ENCODE assay signal across 29 mouse cellular contexts in genomic region chr12:21375376-21376157, GRCm38 (mm10). TPM values are rescaled to one million over a fixed set of nuclear protein-coding genes. Genes with fewer than 3 reads are reported as not detected.
DNase-seq lines count a peak whose midpoint lies in the region; ATAC-seq and TF ChIP-seq lines count a peak whose summit lies in the region.
"Had no signal": no experiment of that assay in that cellular context is flagged by ENCODE, and none has a peak within 500 bp of the region (broad histone marks: within the 10 kb centered on the region; RNA-seq: fewer than 3 reads in every experiment).

No protein-coding gene starts in this region.

- peaks cover 66% of the 10 kb centered on the region for H3K4me1 ChIP-seq in liver, embryonic 12.5 days
- peaks cover 20% of the 10 kb centered on the region for H3K4me1 ChIP-seq in liver, postnatal 0 days (ENCODE audit: insufficient read depth)
- H3K4me1 ChIP-seq: heart, embryonic 10.5 days; intestine, embryonic 15.5 days had no signal

- H3K27ac ChIP-seq in liver, embryonic 12.5 days, result peak overlapping the region; percentile 52
- H3K27ac ChIP-seq in liver, postnatal 0 days (ENCODE audit: low read depth), result no peak overlapping the region
- H3K27ac ChIP-seq: embryonic facial prominence, embryonic 13.5 days; heart, embryonic 10.5 days; heart, embryonic 15.5 days; hindbrain, embryonic 12.5 days; hindbrain, postnatal 0 days; intestine, embryonic 15.5 days; neural tube, embryonic 12.5 days had no signal

- TF ChIP-seq CTCF in liver, postnatal 0 days (IDR thresholded peaks at IDR 0.05; ENCODE audit: low read depth), result no peak

- peak; percentile 19 for DNase-seq in cerebellum, adult 9-11 months
- peak; percentile 39 for DNase-seq in A20 (ENCODE audit: low read depth, low spot score)
- no peak for DNase-seq in liver, postnatal 0 days
- no peak for DNase-seq in frontal cortex, postnatal 14 days (ENCODE audit: low spot score in 2 of 2)
- DNase-seq: adrenal gland, postnatal 14 days; B cell, adult 2 months; gastrocnemius, postnatal 10 days; kidney, adult 2 months; kidney, postnatal 4 days; layer of hippocampus, postnatal 36 days; left cerebral cortex, postnatal 4 days; lung, embryonic 14.5 days; midbrain, embryonic 14.5 days; right cerebral cortex, adult 18-20 months; spleen, adult 18-20 months; thymus, postnatal 14 days had no signal

- no peak overlapping the region; the same call in 1 of the 2 replicates for H3K4me2 ChIP-seq in liver, embryonic 12.5 days
- H3K4me2 ChIP-seq in liver, postnatal 0 days (ENCODE audit: low read depth, low read length), result no peak overlapping the region
- H3K4me2 ChIP-seq: embryonic facial prominence, embryonic 13.5 days; heart, embryonic 15.5 days; hindbrain, embryonic 12.5 days; intestine, embryonic 15.5 days; lung, embryonic 14.5 days; neural tube, embryonic 12.5 days had no signal

- H3K4me3 ChIP-seq in liver, embryonic 12.5 days, result no peak overlapping the region
- no peak overlapping the region for H3K4me3 ChIP-seq in liver, postnatal 0 days (ENCODE audit: low read depth, low read length)
- H3K4me3 ChIP-seq: embryonic facial prominence, embryonic 13.5 days; heart, embryonic 10.5 days; heart, embryonic 15.5 days; hindbrain, embryonic 12.5 days; intestine, embryonic 15.5 days; myocyte; neural tube, embryonic 12.5 days had no signal

- no peak overlapping the region for H3K9ac ChIP-seq in liver, embryonic 12.5 days
- H3K9ac ChIP-seq in liver, postnatal 0 days (replicated peaks), result no peak overlapping the region
- H3K9ac ChIP-seq: embryonic facial prominence, embryonic 13.5 days; heart, embryonic 15.5 days; hindbrain, embryonic 12.5 days; intestine, embryonic 15.5 days; lung, embryonic 14.5 days; neural tube, embryonic 12.5 days had no signal

- H3K36me3 ChIP-seq in liver, embryonic 12.5 days, result no peaks in the 10 kb centered on the region
- H3K36me3 ChIP-seq in liver, postnatal 0 days (replicated peaks; ENCODE audit: insufficient read depth, low read length), result no peaks in the 10 kb centered on the region
- H3K36me3 ChIP-seq: embryonic facial prominence, embryonic 13.5 days; G1E; heart, embryonic 10.5 days; heart, embryonic 15.5 days; hindbrain, embryonic 12.5 days; intestine, embryonic 15.5 days; neural tube, embryonic 12.5 days had no signal

- TF ChIP-seq EP300 in liver, postnatal 0 days (IDR thresholded peaks at IDR 0.05; ENCODE audit: low read depth), result peak; percentile 88

- 42% methylated on average over 3 of the region's 3 CpGs for WGBS in liver, embryonic 12.5 days (ENCODE audit: insufficient replicate concordance)
- WGBS in liver, postnatal 0 days (ENCODE audit: insufficient replicate concordance), result 52% methylated on average over 3 of the region's 3 CpGs

- no peaks in the 10 kb centered on the region for H3K27me3 ChIP-seq in liver, embryonic 12.5 days (replicated peaks)
- H3K27me3 ChIP-seq in liver, postnatal 0 days (ENCODE audit: insufficient read depth, low read length), result no peaks in the 10 kb centered on the region
- H3K27me3 ChIP-seq: embryonic facial prominence, embryonic 13.5 days; heart, embryonic 15.5 days; hindbrain, embryonic 12.5 days; intestine, embryonic 15.5 days; neural tube, embryonic 12.5 days had no signal

- H3K9me3 ChIP-seq in liver, embryonic 12.5 days (replicated peaks), result no peaks in the 10 kb centered on the region
- H3K9me3 ChIP-seq in liver, postnatal 0 days (ENCODE audit: low read length), result no peaks in the 10 kb centered on the region
- H3K9me3 ChIP-seq: embryonic facial prominence, embryonic 13.5 days; G1E; heart, embryonic 10.5 days; heart, embryonic 15.5 days; hindbrain, embryonic 12.5 days; intestine, embryonic 15.5 days; neural tube, embryonic 12.5 days had no signal

- ATAC-seq in cerebellum, adult (ENCODE audit: insufficient number of reproducible peaks, low FRiP score, low TSS enrichment), result no peak
- no peak for ATAC-seq in liver, embryonic 12.5 days
- ATAC-seq in liver, postnatal 0 days, result no peak
- ATAC-seq in monocyte, adult 5-6 weeks (replicated peaks; ENCODE audit: insufficient number of reproducible peaks, low FRiP score, low TSS enrichment, poor library complexity, severe bottlenecking), result no peak
- ATAC-seq: forebrain, embryonic 16.5 days; hindbrain, postnatal 0 days; intestine, embryonic 15.5 days had no signal

RNA-seq across cellular contexts. Expression of gene Adam17, which starts 2.1 kb away (rescaled TPM):
- polyA plus RNA-seq in liver, embryonic 12.5 days (2016; fragmentation: Nextera tagmentation; extraction: Ambion mirVana), result 24.9 and 28.0 TPM in 2 replicates
- polyA plus RNA-seq in liver, postnatal 0 days (2015; fragmentation: Nextera tagmentation; extraction: Ambion mirVana), result 8.1 and 9.9 TPM in 2 replicates
- total RNA-seq in monocyte, adult 5-6 weeks (2017), result 104 to 119 TPM (median 113 TPM) in 3 replicates

RNA-seq across cellular contexts. Expression of gene Ywhaq, which starts 41.9 kb away (rescaled TPM):
- 325 and 327 TPM in 2 replicates for polyA plus RNA-seq in liver, embryonic 12.5 days (2016; fragmentation: Nextera tagmentation; extraction: Ambion mirVana)
- polyA plus RNA-seq in liver, postnatal 0 days (2015; fragmentation: Nextera tagmentation; extraction: Ambion mirVana), result 116 and 120 TPM in 2 replicates
- 211 to 254 TPM (median 218 TPM) in 3 replicates for total RNA-seq in monocyte, adult 5-6 weeks (2017)

RNA-seq across cellular contexts. Expression of gene Iah1, which starts 59.4 kb away (rescaled TPM):
- polyA plus RNA-seq in liver, embryonic 12.5 days (2016; fragmentation: Nextera tagmentation; extraction: Ambion mirVana), result 31.4 and 31.9 TPM in 2 replicates
- 64.7 and 65.3 TPM in 2 replicates for polyA plus RNA-seq in liver, postnatal 0 days (2015; fragmentation: Nextera tagmentation; extraction: Ambion mirVana)
- 10.9 to 21.8 TPM (median 14.6 TPM) in 3 replicates for total RNA-seq in monocyte, adult 5-6 weeks (2017)

Comparison
In these comparisons a context has a peak if more than half of its experiments do, and no peak if none do; other contexts are left out.
1. DNase-seq: peak in cerebellum, adult 9-11 months (single experiment) and A20 (single experiment); none in liver, postnatal 0 days (single experiment) and frontal cortex, postnatal 14 days (0 of 2).